Mouse (Mus musculus) small intestine, adult 2 months (tissue): Measurements from ENCODE around the gene Rxylt1. TPM values are rescaled to one million over a fixed set of nuclear protein-coding genes. Genes with fewer than 3 reads are reported as not detected.

Experiments used
- H3K27ac ChIP-seq: fragments of 200-500 bp; 2 replicates; pipeline ENCODE4 v1.5.1; 2012; ENCODE audit warnings: low read depth, low read length, control low read depth, inconsistent platforms; ENCODE audit not compliant: insufficient read depth
- H3K27me3 ChIP-seq: fragments of 200-500 bp; 2 replicates; pipeline ENCODE4 v1.6.1; 2012; ENCODE audit warnings: mild to moderate bottlenecking, moderate library complexity, low read length, inconsistent platforms; ENCODE audit not compliant: control insufficient read depth, insufficient read depth
- H3K36me3 ChIP-seq: fragments of 200-500 bp; 2 replicates; pipeline ENCODE4 v1.6.1; 2012; ENCODE audit warnings: mild to moderate bottlenecking, low read length, control low read depth, inconsistent platforms; ENCODE audit not compliant: control insufficient read depth, insufficient read depth
- H3K4me1 ChIP-seq: fragments of 200-500 bp; 2 replicates; pipeline ENCODE4 v1.6.1; 2012; ENCODE audit warnings: low read length, inconsistent platforms, mixed read lengths; ENCODE audit not compliant: control insufficient read depth, insufficient read depth, insufficient read length
- H3K4me3 ChIP-seq: fragments of 200-500 bp; 2 replicates; pipeline ENCODE4 v1.5.1; 2012; ENCODE audit warnings: low read depth, mild to moderate bottlenecking, control low read depth, inconsistent platforms, low read length, moderate library complexity
- CTCF ChIP-seq: fragments of 200-500 bp; IDR thresholded peaks from 2 replicates; pipeline ENCODE4 v1.5.1; 2012; ENCODE audit warnings: low read depth, mild to moderate bottlenecking, control low read depth, inconsistent platforms, low read length, moderate library complexity, mixed read lengths; ENCODE audit not compliant: insufficient replicate concordance, insufficient read length; ENCODE audit errors: extremely low read depth
- POLR2A ChIP-seq: fragments of 200-500 bp; IDR thresholded peaks from 2 replicates; pipeline ENCODE4 v1.6.1; 2012; ENCODE audit warnings: low read depth, mild to moderate bottlenecking, control low read depth, inconsistent platforms, low read length, moderate library complexity
- WGBS: fragments of 180-500 bp; shearing (Covaris S2); methylation state at CpG from one replicate; pipeline ENCODE4 v1.1.7; 2018; 5-methylcytosine and 5-hydroxymethylcytosine counted together
- polyA plus RNA-seq: library from polyadenylated mRNA; depleted of rRNA; stranded (reverse); fragments of >200 nt; gene quantifications from 2 replicates; pipeline ENCODE4 v1.2.3, GENCODE M21; 2012; rRNA removed

Gene Rxylt1
- 1.4 and 2.6 TPM in 2 replicates for polyA plus RNA-seq

DNA sequence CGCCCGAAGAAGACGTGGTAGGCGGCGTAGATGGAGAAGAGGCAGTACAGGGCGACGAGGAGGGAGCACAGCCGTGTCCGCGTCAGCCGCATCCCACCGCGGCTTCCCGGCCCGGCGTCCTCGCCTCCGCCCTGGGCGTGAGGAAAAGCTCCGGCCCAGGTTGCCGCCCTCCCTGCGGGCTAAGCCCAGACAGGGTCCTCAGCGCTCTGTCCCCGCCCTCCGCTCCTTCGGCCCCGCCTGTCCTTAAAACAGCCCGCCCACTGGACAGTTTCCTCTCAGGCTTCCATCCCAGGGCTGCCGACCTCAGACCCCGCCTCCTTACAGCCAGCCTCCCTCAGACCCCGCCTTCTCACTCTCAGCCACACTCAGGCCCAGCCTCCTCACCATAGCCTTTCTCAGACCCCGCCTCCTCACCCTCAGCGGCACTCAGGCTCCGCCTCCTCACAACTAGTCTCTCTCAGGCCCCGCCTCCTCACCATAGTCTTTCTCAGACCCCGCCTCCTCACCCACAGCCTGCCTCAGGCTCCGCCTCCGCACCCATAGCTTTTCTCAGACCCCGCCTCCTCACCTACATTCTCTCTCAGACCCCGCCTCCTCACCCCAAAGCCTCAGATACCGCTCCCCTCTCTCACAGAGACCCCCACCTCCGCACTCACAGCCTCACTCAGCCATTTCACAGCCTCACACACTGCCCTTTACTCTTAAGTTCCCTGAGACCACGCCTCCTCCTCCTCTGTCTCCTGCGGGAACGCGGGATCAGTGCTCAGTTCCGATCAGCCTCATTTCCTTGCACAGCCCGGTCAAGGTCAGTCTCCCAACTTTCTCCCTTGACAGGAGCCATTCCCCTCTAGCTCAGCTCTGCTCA, at the start of gene Rxylt1:
Gene Rxylt1, minus strand, starts transcription at position 392 of the 865 bp plus-strand sequence.
- Histone ChIP-seq H3K4me1 (no peaks in the 10 kb centered on the region; the same call in 1 of the 2 replicates), H3K36me3 (no peaks in the 10 kb centered on the region), H3K27me3 (no peaks in the 10 kb centered on the region), H3K27ac (peak within 1 kb of the TSS; percentile 72), H3K4me3 (peak within 1 kb of the TSS; percentile 93)
- TF ChIP-seq POLR2A (peak; percentile 80), CTCF (no peak)
- WGBS, result under 1% methylated on average over 47 of the region's 48 CpGs

- no peak overlapping the region for H3K27ac ChIP-seq
- no peak overlapping the region for H3K4me3 ChIP-seq
- 89% methylated on average over 21 of the region's 21 CpGs for WGBS
- H3K36me3 ChIP-seq, result no peaks in the 10 kb centered on the region
- no peaks in the 10 kb centered on the region for H3K27me3 ChIP-seq
- TF ChIP-seq POLR2A, result no peak
- no peak for TF ChIP-seq CTCF
- H3K4me1 ChIP-seq, result no peaks in the 10 kb centered on the region
Measured at GRCm38 (mm10) chr10:122121290-122121970, 24.3 kb upstream of the Rxylt1 start.

GRCm38 (mm10) chr10:122120500-122121289, 23.5 kb upstream of the Rxylt1 start:
- WGBS, result 80% methylated on average over 16 of the region's 16 CpGs
- no peak for TF ChIP-seq POLR2A
- H3K27ac ChIP-seq, result no peak overlapping the region
- H3K4me3 ChIP-seq, result no peak overlapping the region
- H3K36me3 ChIP-seq, result no peaks in the 10 kb centered on the region
- no peaks in the 10 kb centered on the region for H3K27me3 ChIP-seq
- no peaks in the 10 kb centered on the region for H3K4me1 ChIP-seq

DNA sequence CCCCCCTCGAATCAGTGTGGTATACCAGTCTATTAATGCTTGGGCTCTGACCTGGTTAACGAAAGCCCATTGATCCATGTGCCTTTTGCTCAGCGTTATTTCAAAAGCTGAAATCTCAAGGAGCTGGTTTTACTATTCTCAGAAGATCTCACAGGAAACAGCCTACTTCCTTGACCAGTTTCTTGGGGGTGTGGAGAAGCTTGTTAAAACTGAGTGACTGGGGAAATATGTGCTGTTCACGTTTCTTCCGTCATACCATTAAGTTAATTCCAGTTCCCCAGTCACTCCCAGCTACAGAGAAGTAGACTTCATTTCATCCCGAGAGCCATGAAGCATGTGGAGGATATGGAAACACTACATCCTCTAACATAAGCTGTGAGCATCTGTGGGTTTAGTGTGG, 22.3 kb upstream of the Rxylt1 start:
- Histone ChIP-seq H3K27ac (no peak overlapping the region), H3K4me1 (no peaks in the 10 kb centered on the region), H3K27me3 (no peaks in the 10 kb centered on the region), H3K36me3 (no peaks in the 10 kb centered on the region), H3K4me3 (no peak overlapping the region)
- no peak for TF ChIP-seq POLR2A
- no peak for TF ChIP-seq CTCF
- 69% methylated on average over 6 of the region's 6 CpGs for WGBS

DNA sequence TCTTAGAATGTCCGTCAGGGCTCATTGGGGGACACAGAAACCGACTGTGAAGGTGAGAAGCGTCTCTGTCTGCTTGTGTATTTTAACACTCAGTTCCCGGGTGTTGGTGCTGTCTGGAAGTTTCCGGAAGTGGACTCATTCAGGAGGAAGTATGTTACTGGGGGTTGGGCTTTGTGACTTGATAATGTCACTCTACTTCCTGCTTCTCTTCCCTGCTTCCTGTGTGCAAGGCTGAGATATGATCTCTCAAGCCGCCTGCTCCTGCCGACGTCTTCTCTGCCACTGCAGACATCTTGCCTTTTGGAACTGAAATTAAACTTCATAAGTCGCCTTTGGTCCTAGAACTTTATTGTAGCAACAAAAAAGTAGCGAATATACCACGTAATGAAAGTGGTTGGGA, 19.5 kb upstream of the Rxylt1 start:
- H3K36me3 ChIP-seq, result no peaks in the 10 kb centered on the region
- H3K4me1 ChIP-seq, result no peaks in the 10 kb centered on the region
- no peak for TF ChIP-seq CTCF
- no peak for TF ChIP-seq POLR2A
- WGBS, result 76% methylated on average over 11 of the region's 11 CpGs
- no peak overlapping the region for H3K27ac ChIP-seq
- H3K27me3 ChIP-seq, result no peaks in the 10 kb centered on the region
- no peak overlapping the region for H3K4me3 ChIP-seq

- Histone ChIP-seq H3K4me3 (no peak overlapping the region), H3K36me3 (no peaks in the 10 kb centered on the region), H3K27ac (no peak overlapping the region), H3K27me3 (no peaks in the 10 kb centered on the region), H3K4me1 (no peaks in the 10 kb centered on the region; the same call in 1 of the 2 replicates)
- no peak for TF ChIP-seq CTCF
- TF ChIP-seq POLR2A, result no peak
- 81% methylated on average over 3 of the region's 3 CpGs for WGBS
Measured at GRCm38 (mm10) chr10:122106633-122107028, 9.5 kb upstream of the Rxylt1 start.

DNA sequence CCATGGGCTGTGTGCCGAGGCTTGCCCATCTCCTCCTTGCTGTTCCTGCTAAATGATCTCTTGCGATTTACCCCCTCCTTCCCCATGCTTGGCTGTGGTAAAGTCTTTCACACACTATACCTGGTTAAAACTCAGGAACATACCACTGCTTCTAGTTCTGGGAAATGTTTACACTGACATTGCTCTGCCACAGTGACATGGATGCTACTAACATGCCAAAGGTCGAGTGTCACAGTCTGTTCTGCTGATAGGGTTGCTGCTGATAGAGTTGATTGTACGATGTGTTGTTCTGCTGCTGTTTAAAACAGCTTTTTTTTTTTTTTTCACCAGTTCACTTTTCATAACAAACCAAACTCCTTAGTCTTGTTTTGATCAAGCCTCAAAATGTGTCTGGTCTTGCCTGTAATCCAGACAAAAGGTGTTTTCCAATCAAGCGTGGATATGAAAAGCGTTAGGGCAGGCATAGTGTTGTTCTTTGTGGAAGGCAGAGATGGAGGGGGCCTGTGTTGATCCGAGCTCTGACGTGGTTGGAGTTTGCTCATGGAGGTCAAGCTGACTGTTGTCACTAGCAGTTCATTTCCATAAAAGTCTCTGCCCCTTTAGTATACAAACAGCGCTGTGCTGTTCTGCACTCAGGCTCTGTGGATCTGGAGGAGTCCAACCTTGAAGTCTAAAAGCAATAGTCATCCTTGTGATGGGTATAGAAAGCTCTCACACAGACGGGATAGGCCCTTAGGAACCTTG, 8.9 kb upstream of the Rxylt1 start:
- H3K4me1 ChIP-seq, result no peaks in the 10 kb centered on the region; the same call in 1 of the 2 replicates
- TF ChIP-seq CTCF (no peak), POLR2A (no peak)
- no peak overlapping the region for H3K27ac ChIP-seq
- no peaks in the 10 kb centered on the region for H3K36me3 ChIP-seq
- WGBS, result 69% methylated on average over 10 of the region's 10 CpGs
- H3K27me3 ChIP-seq, result no peaks in the 10 kb centered on the region
- H3K4me3 ChIP-seq, result no peak overlapping the region
